Mouse (Mus musculus) CD4-positive, CD25-positive, alpha-beta regulatory T cell, adult 2 months (primary cell): ENCODE measurements around the gene Olfr1100.

Source experiments
- DNase-seq: peaks from one replicate; pipeline ENCODE4 v3.0.0-alpha.2; 2012; ENCODE audit warnings: low read depth, low spot score

Olfr1100 gene

GRCm38 (mm10) chr2:86979854-86980253 is at the start of gene Olfr1100:
TSS of gene Olfr1100 (minus strand) at chr2:86979954.
- no peak for DNase-seq

GRCm38 (mm10) chr2:87026980-87027379 is 47.2 kb upstream of the Olfr1100 start, which contains the start of gene Olfr1104:
TSS of gene Olfr1104 (minus strand) at chr2:87027080.
- DNase-seq: no peak

GRCm38 (mm10) chr2:86998098-86998497 is 18.3 kb upstream of the Olfr1100 start, which contains the start of gene Olfr1102:
TSS of gene Olfr1102 (plus strand) at chr2:86998398.
- no peak for DNase-seq

GRCm38 (mm10) chr2:86991121-86991520 is 11.4 kb upstream of the Olfr1100 start, which contains the start of gene Olfr1101:
TSS of gene Olfr1101 (minus strand) at chr2:86991221.
- no peak for DNase-seq

- DNase-seq: no peak
These were observed 19.2 kb downstream of the Olfr1100 start, which contains the start of gene Olfr1099 for GRCm38 (mm10) chr2:86960593-86960992. TSS of gene Olfr1099 (minus strand) at chr2:86960693.

GRCm38 (mm10) chr2:86926557-86926956 is 53.2 kb downstream of the Olfr1100 start:
- no peak for DNase-seq
